Mouse (Mus musculus) fat pad, adult 2 months (tissue): ENCODE data around the gene Gm8265.
"Not testable (repeated sequence)": the region's sequence is repeated elsewhere in the genome, so short reads cannot be mapped to it uniquely, and the experiment has no call there.

Experiments
- DNase-seq: peaks from one replicate; pipeline ENCODE4 v3.0.0-alpha.2; 2011; ENCODE audit warnings: low read depth, low spot score; ENCODE audit errors: extremely low read depth

Gene Gm8265

GRCm38 (mm10) chr14:5632928-5633327 is at the start of gene Gm8265:
TSS of gene Gm8265 (minus strand) at chr14:5633028.
- not testable (repeated sequence) for DNase-seq
